Mouse (Mus musculus) left cerebral cortex, postnatal 25 days (tissue): ENCODE measurements at regions not wholly inside any gene's neighbourhood (a gene's known extent, or its start where the extent isn't known, plus 50 kb on each side); places are given as distances from the start of the nearest gene placed in this dataset.
A peak's percentile ranks its signal among the peaks of the same experiment; 100 is the strongest.

Experiments
- DNase-seq, 2 experiments: peaks; one replicate each; pipeline ENCODE4 v3.0.0; 2022; ENCODE audit warnings: low spot score in 2 of 2, mixed read lengths in 1 of 2
- intact Hi-C: fragments of 180-260 bp; cut with DNase I; formaldehyde crosslinking; loops from one replicate; pipeline ENCODE4 v1.15.1; 2025

- intact Hi-C loops: no loop called here
- no peak for DNase-seq
Observed at GRCm38 (mm10) chr1:47854372-47854771, 961.7 kb upstream of the Slc39a10 start.

- intact Hi-C loops: no loop called here
Observed at GRCm38 (mm10) chr1:47853911-47854310, 961.3 kb upstream of the Slc39a10 start.

GRCm38 (mm10) chr1:47840811-47841210, 948.2 kb upstream of the Slc39a10 start:
- intact Hi-C loops: no loop called here
- DNase-seq: no peak

More at GRCm38 (mm10) chr1:47853911-47854310, 961.3 kb upstream of the Slc39a10 start:
- peak; percentile 10 to 23 for DNase-seq

- DNase-seq: no peak
- intact Hi-C loops: no loop called here
Observed at GRCm38 (mm10) chr1:47834072-47834471, 941.4 kb upstream of the Slc39a10 start.

- no peak for DNase-seq
- intact Hi-C loops: no loop called here
Observed at GRCm38 (mm10) chr1:47827206-47827605, 934.6 kb upstream of the Slc39a10 start.

- intact Hi-C loops: no loop called here
- DNase-seq: peak; percentile 34 to 55
Observed at GRCm38 (mm10) chr1:47809508-47809907, 916.9 kb upstream of the Slc39a10 start.

- no peak for DNase-seq
- intact Hi-C loops: no loop called here
Observed at GRCm38 (mm10) chr1:47794763-47795162, 902.1 kb upstream of the Slc39a10 start.
